Mouse (Mus musculus): Measurements from ENCODE around the gene Cfap57. TPM values are rescaled to one million over a fixed set of nuclear protein-coding genes. Genes with fewer than 3 reads are reported as not detected.

Gene Cfap57
- 0.13 and 0.31 TPM in 2 replicates for polyA plus RNA-seq (2015; fragmentation: Nextera tagmentation; extraction: Ambion mirVana)

DNA sequence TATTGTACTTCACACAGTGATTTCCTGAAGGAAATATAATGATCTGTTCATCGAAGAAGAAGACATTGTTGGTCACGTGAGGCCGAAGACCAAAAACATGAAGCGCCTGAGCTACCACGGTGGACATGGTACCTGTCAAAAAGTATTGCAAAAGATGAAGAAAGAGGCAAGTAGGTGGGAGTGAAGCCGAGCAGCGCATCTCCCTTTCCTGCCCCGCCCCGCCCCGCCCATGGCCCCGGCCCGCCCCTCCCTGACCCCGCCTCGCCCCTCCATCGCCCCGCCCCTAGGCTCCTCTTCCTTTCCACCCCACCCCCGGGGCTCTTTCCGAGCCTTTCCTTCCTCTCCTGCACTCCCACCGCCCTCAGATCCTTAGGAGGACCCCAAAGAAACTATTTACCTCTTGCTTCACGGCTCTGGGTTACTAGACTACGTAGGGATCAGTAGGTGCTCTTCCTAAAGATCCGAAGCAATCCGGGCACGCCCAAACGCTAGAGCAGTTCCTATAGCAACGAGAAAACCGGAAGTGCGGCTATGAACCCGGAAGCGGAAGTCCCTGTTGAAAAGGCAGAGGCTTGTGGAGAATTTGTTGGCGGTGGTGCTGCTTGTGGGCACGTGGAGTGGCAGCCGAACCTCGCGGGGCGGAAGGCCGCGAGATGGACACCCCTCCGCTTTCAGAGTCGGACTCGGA, at the start of gene Cfap57, which contains the start of gene Ebna1bp2:
TSS of gene Cfap57 (minus strand) at position 499 of the 688 bp plus-strand sequence.
TSS of gene Ebna1bp2 (plus strand) at position 521 of the 688 bp plus-strand sequence.
- peak within 1 kb of the TSS; percentile 90 for H3K4me3 ChIP-seq
- H3K27ac ChIP-seq: no peak within 1 kb of the TSS
- peaks cover 10% of the 10 kb centered on the region for H3K4me1 ChIP-seq
- peaks cover 28% of the 10 kb centered on the region for H3K36me3 ChIP-seq
- peak; percentile 94 for ATAC-seq (ENCODE audit: low FRiP score, low read depth)
- H3K27me3 ChIP-seq: no peaks in the 10 kb centered on the region
- WGBS: 1% methylated on average over 36 of the region's 41 CpGs
- peak within 1 kb of the TSS; percentile 88 for H3K4me2 ChIP-seq (replicated peaks)
- H3K9me3 ChIP-seq: peaks cover 3% of the 10 kb centered on the region; the same call in 1 of the 2 replicates
- peak within 1 kb of the TSS; percentile 79 for H3K9ac ChIP-seq

DNA sequence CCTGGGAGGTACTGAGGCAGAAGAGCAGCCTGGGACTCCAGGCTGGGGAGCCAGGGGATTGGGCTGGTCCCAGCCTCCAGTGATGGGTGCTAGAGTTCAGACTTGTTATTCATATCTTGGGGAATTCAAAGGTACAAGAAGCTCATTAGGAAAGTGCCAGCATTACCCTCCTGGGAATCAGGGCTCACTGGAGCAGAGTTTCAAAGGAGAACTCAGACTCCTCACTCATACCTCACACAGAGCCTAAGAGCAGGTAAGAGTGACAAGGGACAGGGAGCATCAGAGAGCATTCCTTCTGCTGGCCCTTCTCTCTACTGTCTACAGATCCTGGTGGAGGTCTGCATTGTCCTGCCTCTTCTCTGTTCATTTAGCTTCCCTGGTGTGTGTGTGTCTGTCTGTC, 38.1 kb upstream of the Cfap57 start, which contains the start of gene Olfr62:
TSS of gene Olfr62 (plus strand) at position 301 of the 400 bp plus-strand sequence.
- no peaks in the 10 kb centered on the region for H3K4me1 ChIP-seq
- no peak within 1 kb of the TSS for H3K4me2 ChIP-seq (replicated peaks)
- ATAC-seq (ENCODE audit: low FRiP score, low read depth): no peak
- H3K4me3 ChIP-seq: no peak within 1 kb of the TSS
- no peaks in the 10 kb centered on the region for H3K27me3 ChIP-seq
- H3K27ac ChIP-seq: no peak within 1 kb of the TSS
- H3K9me3 ChIP-seq: no peaks in the 10 kb centered on the region
- H3K36me3 ChIP-seq: no peaks in the 10 kb centered on the region
- H3K9ac ChIP-seq: no peak within 1 kb of the TSS

- WGBS: 8% methylated on average over 2 of the region's 2 CpGs
- Histone ChIP-seq H3K9ac (no peak overlapping the region), H3K9me3 (no peaks in the 10 kb centered on the region), H3K36me3 (no peaks in the 10 kb centered on the region), H3K4me3 (no peak overlapping the region), H3K4me1 (peaks cover 9% of the 10 kb centered on the region), H3K27ac (no peak overlapping the region), H3K4me2 (replicated peaks) (no peak overlapping the region), H3K27me3 (no peaks in the 10 kb centered on the region)
- ATAC-seq (ENCODE audit: low FRiP score, low read depth): no peak
These were observed 24.7 kb upstream of the Cfap57 start for GRCm38 (mm10) chr4:118645234-118645633.

- 22% methylated on average over 20 of the region's 20 CpGs for WGBS
- Histone ChIP-seq H3K4me1 (peaks cover 9% of the 10 kb centered on the region), H3K36me3 (no peaks in the 10 kb centered on the region), H3K9me3 (no peaks in the 10 kb centered on the region), H3K4me2 (replicated peaks) (peak overlapping the region; percentile 52), H3K9ac (peak overlapping the region; percentile 21; the same call in 1 of the 2 replicates), H3K4me3 (peak overlapping the region; percentile 11; the same call in 1 of the 2 replicates), H3K27me3 (no peaks in the 10 kb centered on the region), H3K27ac (peak overlapping the region; percentile 70)
- ATAC-seq (ENCODE audit: low FRiP score, low read depth): peak; percentile 87
These were observed 22.0 kb upstream of the Cfap57 start for GRCm38 (mm10) chr4:118642346-118643190.

- no peak overlapping the region for H3K4me3 ChIP-seq
- ATAC-seq (ENCODE audit: low FRiP score, low read depth): no peak
- H3K4me1 ChIP-seq: no peaks in the 10 kb centered on the region
- WGBS: 94% methylated on average over 5 of the region's 5 CpGs
- H3K27ac ChIP-seq: no peak overlapping the region
- no peak overlapping the region for H3K9ac ChIP-seq
- H3K27me3 ChIP-seq: no peaks in the 10 kb centered on the region
- H3K9me3 ChIP-seq: no peaks in the 10 kb centered on the region
- peaks cover 65% of the 10 kb centered on the region for H3K36me3 ChIP-seq
- no peak overlapping the region for H3K4me2 ChIP-seq (replicated peaks)
These were observed 9.7 kb upstream of the Cfap57 start for GRCm38 (mm10) chr4:118630261-118630660.

GRCm38 (mm10) chr4:118621781-118622180, 1.2 kb upstream of the Cfap57 start:
- Histone ChIP-seq H3K4me2 (replicated peaks) (peak overlapping the region; percentile 88), H3K9me3 (no peaks in the 10 kb centered on the region; the same call in 1 of the 2 replicates), H3K27ac (no peak overlapping the region), H3K36me3 (peaks cover 41% of the 10 kb centered on the region), H3K9ac (peak overlapping the region; percentile 79), H3K27me3 (no peaks in the 10 kb centered on the region), H3K4me1 (peaks cover 10% of the 10 kb centered on the region), H3K4me3 (peak overlapping the region; percentile 90)
- no peak for ATAC-seq (ENCODE audit: low FRiP score, low read depth)
- WGBS: 84% methylated on average over 9 of the region's 9 CpGs

DNA sequence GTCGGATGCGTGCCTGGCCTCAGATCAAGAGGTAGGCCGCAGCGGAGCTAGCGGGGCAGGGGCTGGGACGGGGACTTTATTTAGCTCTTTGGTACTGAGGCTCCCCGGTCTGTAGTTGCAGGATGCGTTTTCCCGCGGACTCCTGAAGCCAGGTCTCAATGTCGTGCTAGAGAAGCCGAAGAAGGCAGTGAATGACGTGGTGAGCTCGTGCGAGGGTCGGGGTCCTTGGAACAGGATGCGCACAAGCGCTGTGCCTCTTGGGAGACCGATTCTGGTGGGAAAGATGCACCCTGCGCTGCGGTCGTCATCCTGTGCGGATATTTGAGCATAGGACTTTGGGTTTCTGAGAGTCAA, 367 bp upstream of the Cfap57 start:
- ATAC-seq (ENCODE audit: low FRiP score, low read depth): 0 out of 2 replicates have a peak, but pooled peaks have one; percentile 26
- Histone ChIP-seq H3K27ac (no peak overlapping the region), H3K9me3 (peaks cover 3% of the 10 kb centered on the region; the same call in 1 of the 2 replicates), H3K4me1 (peaks cover 10% of the 10 kb centered on the region), H3K4me3 (peak overlapping the region; percentile 90), H3K36me3 (peaks cover 33% of the 10 kb centered on the region), H3K4me2 (replicated peaks) (peak overlapping the region; percentile 88), H3K27me3 (no peaks in the 10 kb centered on the region), H3K9ac (peak overlapping the region; percentile 79)
- WGBS: under 1% methylated on average over 23 of the region's 23 CpGs

GRCm38 (mm10) chr4:118615412-118615811, 5.2 kb downstream of the Cfap57 start:
- no peaks in the 10 kb centered on the region for H3K4me1 ChIP-seq
- 85% methylated on average over 11 of the region's 11 CpGs for WGBS
- no peak overlapping the region for H3K27ac ChIP-seq
- no peaks in the 10 kb centered on the region for H3K36me3 ChIP-seq
- no peaks in the 10 kb centered on the region for H3K27me3 ChIP-seq
- no peak overlapping the region for H3K4me3 ChIP-seq
- ATAC-seq (ENCODE audit: low FRiP score, low read depth): no peak
- H3K9me3 ChIP-seq: peaks cover 3% of the 10 kb centered on the region; the same call in 1 of the 2 replicates
- no peak overlapping the region for H3K9ac ChIP-seq
- H3K4me2 ChIP-seq (replicated peaks): no peak overlapping the region

- Histone ChIP-seq H3K4me2 (replicated peaks) (no peak overlapping the region), H3K27ac (no peak overlapping the region), H3K4me1 (no peaks in the 10 kb centered on the region), H3K27me3 (no peaks in the 10 kb centered on the region), H3K9ac (no peak overlapping the region), H3K9me3 (peaks cover 3% of the 10 kb centered on the region; the same call in 1 of the 2 replicates), H3K36me3 (no peaks in the 10 kb centered on the region), H3K4me3 (no peak overlapping the region)
- ATAC-seq (ENCODE audit: low FRiP score, low read depth): no peak
- WGBS: 22% methylated on average over 11 of the region's 11 CpGs
These were observed 8.0 kb downstream of the Cfap57 start for GRCm38 (mm10) chr4:118612619-118613018.

DNA sequence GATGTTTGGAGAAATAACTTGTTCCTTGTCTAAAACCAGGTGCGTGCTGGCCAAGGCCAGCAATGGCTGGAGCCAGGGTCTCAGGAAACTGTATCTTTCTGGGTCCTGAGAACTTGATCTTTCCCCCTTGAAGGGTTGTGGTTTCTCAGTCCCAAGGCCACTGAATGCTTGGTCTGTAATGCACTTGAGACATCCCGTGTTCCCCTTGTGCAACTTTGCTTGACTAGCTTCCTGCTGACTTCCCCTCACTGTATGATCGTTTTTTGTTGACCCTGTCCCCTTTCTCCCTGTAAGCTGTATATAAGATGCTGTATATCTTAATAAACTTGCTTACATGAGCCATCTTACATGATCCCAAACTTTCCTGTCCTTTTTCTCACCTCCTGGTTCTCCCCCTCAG, 10.7 kb downstream of the Cfap57 start:
- H3K4me1 ChIP-seq: no peaks in the 10 kb centered on the region
- WGBS: 67% methylated on average over 3 of the region's 3 CpGs
- no peak for ATAC-seq (ENCODE audit: low FRiP score, low read depth)

DNA sequence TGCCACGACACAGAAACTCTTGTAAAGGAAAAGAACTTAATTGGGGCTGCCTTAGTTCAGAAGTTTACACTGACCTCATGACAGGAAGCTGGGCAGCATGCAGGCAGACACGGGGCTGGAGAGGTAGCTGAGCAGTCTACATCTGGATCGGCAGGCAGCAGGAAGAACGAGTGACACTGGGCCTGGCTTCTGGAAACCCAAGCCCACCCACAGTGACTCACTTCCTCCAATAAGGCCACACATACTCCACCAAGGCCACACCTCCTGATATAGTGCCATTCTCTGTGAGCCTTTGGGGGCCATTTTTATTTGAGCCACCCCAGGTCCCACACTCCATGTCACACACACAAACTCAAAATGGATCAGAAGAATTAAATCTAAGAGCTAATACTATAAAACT, 16.5 kb downstream of the Cfap57 start:
- 18% methylated on average over 4 of the region's 4 CpGs for WGBS
- H3K9me3 ChIP-seq: no peaks in the 10 kb centered on the region
- ATAC-seq (ENCODE audit: low FRiP score, low read depth): no peak
- H3K9ac ChIP-seq: no peak overlapping the region
- no peaks in the 10 kb centered on the region for H3K27me3 ChIP-seq
- no peak overlapping the region for H3K4me2 ChIP-seq (replicated peaks)
- H3K4me1 ChIP-seq: no peaks in the 10 kb centered on the region
- no peak overlapping the region for H3K27ac ChIP-seq
- H3K36me3 ChIP-seq: no peaks in the 10 kb centered on the region
- H3K4me3 ChIP-seq: no peak overlapping the region

More for the DNA sequence above, 10.7 kb downstream of the Cfap57 start:
- no peaks in the 10 kb centered on the region for H3K36me3 ChIP-seq
- H3K27me3 ChIP-seq: no peaks in the 10 kb centered on the region
- no peak overlapping the region for H3K27ac ChIP-seq
- no peaks in the 10 kb centered on the region for H3K9me3 ChIP-seq
- H3K4me2 ChIP-seq (replicated peaks): no peak overlapping the region
- H3K4me3 ChIP-seq: no peak overlapping the region
- no peak overlapping the region for H3K9ac ChIP-seq

DNA sequence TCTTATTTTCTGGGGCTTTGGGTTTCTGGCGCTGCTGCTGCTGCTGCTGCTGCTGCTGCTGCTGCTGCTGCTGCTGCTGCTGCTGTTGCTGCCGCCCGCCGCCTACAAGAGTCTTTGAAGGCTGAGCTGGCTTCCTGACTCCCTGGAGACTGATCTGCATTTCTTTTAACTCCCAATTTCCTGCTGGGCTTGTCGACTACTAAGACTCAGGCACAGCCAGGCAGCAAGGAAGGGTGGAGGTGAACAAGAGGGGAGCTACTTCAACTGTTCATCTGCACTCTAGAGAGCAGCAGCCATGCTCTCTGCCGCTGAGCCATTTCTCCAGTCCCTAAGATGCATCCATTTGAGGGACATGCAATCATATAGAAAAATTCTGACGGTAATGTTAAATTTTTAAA, 30.8 kb downstream of the Cfap57 start:
- H3K27ac ChIP-seq: no peak overlapping the region
- no peaks in the 10 kb centered on the region for H3K36me3 ChIP-seq
- 0 out of 2 replicates have a peak overlapping the region, but pooled peaks have one; percentile 9 for H3K4me2 ChIP-seq (replicated peaks)
- H3K4me1 ChIP-seq: peaks cover 18% of the 10 kb centered on the region
- H3K9me3 ChIP-seq: no peaks in the 10 kb centered on the region
- 11% methylated on average over 7 of the region's 7 CpGs for WGBS
- H3K27me3 ChIP-seq: no peaks in the 10 kb centered on the region
- no peak for ATAC-seq (ENCODE audit: low FRiP score, low read depth)
- no peak overlapping the region for H3K9ac ChIP-seq
- no peak overlapping the region for H3K4me3 ChIP-seq

Measured in limb, embryonic 13.5 days (tissue).